In genomic region chr8:87803437-87803836, GRCm38 (mm10) we compare ENCODE assay signal across 14 mouse cellular contexts.
A peak's percentile ranks its signal among the peaks of the same experiment; 100 is the strongest.
DNase-seq lines count a peak whose midpoint lies in the region; ATAC-seq lines count a peak whose summit lies in the region.
"Had no signal": no experiment of that assay in that cellular context is flagged by ENCODE, and none has a peak within 500 bp of the region (broad histone marks: within the 10 kb centered on the region; RNA-seq: fewer than 3 reads in every experiment).

No protein-coding gene starts in this region.

- H3K4me1 ChIP-seq in midbrain, embryonic 10.5 days = peaks cover 65% of the 10 kb centered on the region
- H3K4me1 ChIP-seq in midbrain, embryonic 11.5 days (ENCODE audit: control insufficient read depth, insufficient read depth, low read length) = peaks cover 21% of the 10 kb centered on the region
- H3K4me1 ChIP-seq in embryonic facial prominence, embryonic 15.5 days = peaks cover 50% of the 10 kb centered on the region
- peaks cover 24% of the 10 kb centered on the region for H3K4me1 ChIP-seq in stomach, embryonic 15.5 days
- peaks cover 16% of the 10 kb centered on the region for H3K4me1 ChIP-seq in kidney, embryonic 16.5 days (ENCODE audit: insufficient read depth, low read length)

- H3K4me2 ChIP-seq in midbrain, embryonic 11.5 days = no peak overlapping the region
- peak overlapping the region; percentile 43 for H3K4me2 ChIP-seq in embryonic facial prominence, embryonic 15.5 days (replicated peaks)
- no peak overlapping the region for H3K4me2 ChIP-seq in stomach, embryonic 15.5 days
- H3K4me2 ChIP-seq in kidney, embryonic 16.5 days (replicated peaks; ENCODE audit: low read depth, low read length) = no peak overlapping the region
- H3K4me2 ChIP-seq: neural tube, embryonic 12.5 days had no signal

- no peak for ATAC-seq in midbrain, embryonic 11.5 days (ENCODE audit: low FRiP score)
- ATAC-seq in embryonic facial prominence, embryonic 15.5 days (ENCODE audit: insufficient number of reproducible peaks, low FRiP score, low TSS enrichment, low read depth) = no peak
- no peak for ATAC-seq in stomach, embryonic 15.5 days (ENCODE audit: insufficient read depth, low FRiP score, low read depth)
- no peak for ATAC-seq in kidney, embryonic 16.5 days (ENCODE audit: low FRiP score, low TSS enrichment)
- ATAC-seq: inflammation-experienced regulatory T-cells, adult 6 months had no signal

- H3K27ac ChIP-seq in midbrain, embryonic 10.5 days (replicated peaks) = peak overlapping the region; percentile 73; the same call in 1 of the 2 replicates
- no peak overlapping the region for H3K27ac ChIP-seq in midbrain, embryonic 11.5 days (ENCODE audit: low read depth, low read length)
- H3K27ac ChIP-seq in embryonic facial prominence, embryonic 15.5 days (replicated peaks) = peak overlapping the region; percentile 89
- H3K27ac ChIP-seq in stomach, embryonic 15.5 days = 0 out of 2 replicates have a peak overlapping the region, but pooled peaks have one; percentile 61
- H3K27ac ChIP-seq in kidney, embryonic 16.5 days (ENCODE audit: low read length) = no peak overlapping the region
- H3K27ac ChIP-seq: neural tube, embryonic 12.5 days had no signal

- H3K9me3 ChIP-seq in midbrain, embryonic 10.5 days (replicated peaks) = no peaks in the 10 kb centered on the region
- H3K9me3 ChIP-seq in midbrain, embryonic 11.5 days (ENCODE audit: control insufficient read depth, low read length) = no peaks in the 10 kb centered on the region
- H3K9me3 ChIP-seq in embryonic facial prominence, embryonic 15.5 days (replicated peaks) = no peaks in the 10 kb centered on the region
- H3K9me3 ChIP-seq in stomach, embryonic 15.5 days = no peaks in the 10 kb centered on the region
- H3K9me3 ChIP-seq in kidney, embryonic 16.5 days (ENCODE audit: low read length) = no peaks in the 10 kb centered on the region
- H3K9me3 ChIP-seq: limb, embryonic 12.5 days; neural tube, embryonic 12.5 days had no signal

- no peaks in the 10 kb centered on the region for H3K27me3 ChIP-seq in midbrain, embryonic 10.5 days (ENCODE audit: low read depth, poor library complexity, severe bottlenecking)
- H3K27me3 ChIP-seq in midbrain, embryonic 11.5 days (ENCODE audit: control insufficient read depth, insufficient read depth, low read length) = no peaks in the 10 kb centered on the region
- H3K27me3 ChIP-seq in embryonic facial prominence, embryonic 15.5 days = no peaks in the 10 kb centered on the region
- no peaks in the 10 kb centered on the region for H3K27me3 ChIP-seq in stomach, embryonic 15.5 days (replicated peaks)
- H3K27me3 ChIP-seq in kidney, embryonic 16.5 days (ENCODE audit: insufficient read depth, low read length) = no peaks in the 10 kb centered on the region
- H3K27me3 ChIP-seq: limb, embryonic 12.5 days; neural tube, embryonic 12.5 days had no signal

- H3K4me3 ChIP-seq in midbrain, embryonic 10.5 days = no peak overlapping the region
- H3K4me3 ChIP-seq in midbrain, embryonic 11.5 days (ENCODE audit: low read depth, low read length) = no peak overlapping the region
- peak overlapping the region; percentile 26 for H3K4me3 ChIP-seq in embryonic facial prominence, embryonic 15.5 days (replicated peaks)
- H3K4me3 ChIP-seq in stomach, embryonic 15.5 days (replicated peaks) = no peak overlapping the region
- H3K4me3 ChIP-seq in kidney, embryonic 16.5 days (ENCODE audit: low read length) = no peak overlapping the region
- H3K4me3 ChIP-seq: limb, embryonic 12.5 days; neural tube, embryonic 12.5 days had no signal

- no peak overlapping the region for H3K9ac ChIP-seq in midbrain, embryonic 11.5 days (ENCODE audit: low read length)
- 0 out of 2 replicates have a peak overlapping the region, but pooled peaks have one; percentile 18 for H3K9ac ChIP-seq in embryonic facial prominence, embryonic 15.5 days
- no peak overlapping the region for H3K9ac ChIP-seq in stomach, embryonic 15.5 days
- H3K9ac ChIP-seq in kidney, embryonic 16.5 days (replicated peaks; ENCODE audit: low read length) = no peak overlapping the region
- H3K9ac ChIP-seq: limb, embryonic 12.5 days; neural tube, embryonic 12.5 days had no signal

- peak; percentile 24 to 39 for DNase-seq in heart, adult 9 months (ENCODE audit: low spot score in 2 of 2)
- no peak for DNase-seq in heart, postnatal 4 days
- no peak for DNase-seq in midbrain, embryonic 10.5 days (ENCODE audit: low spot score)
- no peak for DNase-seq in midbrain, embryonic 11.5 days (ENCODE audit: low spot score, missing footprints)
- no peak for DNase-seq in kidney, adult 11 months
- DNase-seq: gastrocnemius, postnatal 25 days; lung, postnatal 10 days; spleen, adult 18-20 months had no signal

- 88% methylated on average over 10 of the region's 10 CpGs for WGBS in midbrain, embryonic 10.5 days
- WGBS in midbrain, embryonic 11.5 days = 84% methylated on average over 10 of the region's 10 CpGs
- 64% methylated on average over 10 of the region's 10 CpGs for WGBS in embryonic facial prominence, embryonic 15.5 days
- 64% methylated on average over 10 of the region's 10 CpGs for WGBS in stomach, embryonic 15.5 days
- WGBS in kidney, embryonic 16.5 days = 47% methylated on average over 10 of the region's 10 CpGs

- H3K36me3 ChIP-seq in midbrain, embryonic 10.5 days = 0 out of 2 replicates have a peak, but pooled peaks cover 2% of the 10 kb centered on the region
- no peaks in the 10 kb centered on the region for H3K36me3 ChIP-seq in midbrain, embryonic 11.5 days (ENCODE audit: control insufficient read depth, insufficient read depth, low read length)
- H3K36me3 ChIP-seq in embryonic facial prominence, embryonic 15.5 days = no peaks in the 10 kb centered on the region
- no peaks in the 10 kb centered on the region for H3K36me3 ChIP-seq in stomach, embryonic 15.5 days
- no peaks in the 10 kb centered on the region for H3K36me3 ChIP-seq in kidney, embryonic 16.5 days (ENCODE audit: insufficient read depth, low read length)
- H3K36me3 ChIP-seq: limb, embryonic 12.5 days; neural tube, embryonic 12.5 days had no signal

Comparison
In these comparisons a context has a peak if more than half of its experiments do, and no peak if none do; other contexts are left out.
1. DNase-seq: peak in heart, adult 9 months (2 of 2); none in heart, postnatal 4 days (single experiment), midbrain, embryonic 10.5 days (single experiment), midbrain, embryonic 11.5 days (single experiment) and kidney, adult 11 months (single experiment).
2. H3K27ac ChIP-seq: peak in midbrain, embryonic 10.5 days (single experiment), embryonic facial prominence, embryonic 15.5 days (single experiment) and stomach, embryonic 15.5 days (single experiment); none in midbrain, embryonic 11.5 days (single experiment) and kidney, embryonic 16.5 days (single experiment).